Mouse (Mus musculus) midbrain, embryonic 13.5 days (tissue): ENCODE results near the gene Tmtc4. TPM values are rescaled to one million over a fixed set of nuclear protein-coding genes. Genes with fewer than 3 reads are reported as not detected.

Experiments used
- ATAC-seq: fragments of 200-750 bp; cut with Nextera tagmentation; 2 replicates; pipeline ENCODE4 v1.8.0; 2017; ENCODE audit warnings: mild to moderate bottlenecking, moderate TSS enrichment, moderate library complexity
- H3K27ac ChIP-seq: fragments of 300-500 bp; sonication (generic); 2 replicates; pipeline ENCODE4 v1.5.1; 2015; ENCODE audit warnings: inconsistent platforms, mild to moderate bottlenecking, moderate library complexity
- H3K27me3 ChIP-seq: fragments of 300-500 bp; sonication (generic); 2 replicates; pipeline ENCODE4 v1.6.1; 2015; ENCODE audit warnings: mild to moderate bottlenecking, inconsistent platforms
- H3K36me3 ChIP-seq: fragments of 300-500 bp; sonication (generic); 2 replicates; pipeline ENCODE4 v1.6.1; 2015; ENCODE audit warnings: mild to moderate bottlenecking, inconsistent platforms
- H3K4me1 ChIP-seq: fragments of 300-500 bp; sonication (generic); replicated peaks from 2 replicates; pipeline ENCODE4 v1.6.1; 2015; ENCODE audit warnings: inconsistent platforms
- H3K4me2 ChIP-seq: fragments of 300-500 bp; sonication (generic); replicated peaks from 2 replicates; pipeline ENCODE4 v1.6.1; 2015; ENCODE audit warnings: moderate library complexity, mild to moderate bottlenecking, inconsistent platforms
- H3K4me3 ChIP-seq: fragments of 300-500 bp; sonication (generic); replicated peaks from 2 replicates; pipeline ENCODE4 v1.5.1; 2015; ENCODE audit warnings: mild to moderate bottlenecking, inconsistent platforms
- H3K9ac ChIP-seq: fragments of 300-500 bp; sonication (generic); replicated peaks from 2 replicates; pipeline ENCODE4 v1.6.1; 2015; ENCODE audit warnings: mild to moderate bottlenecking, inconsistent platforms
- H3K9me3 ChIP-seq: fragments of 300-500 bp; sonication (generic); 2 replicates; pipeline ENCODE4 v1.6.1; 2016; ENCODE audit warnings: mild to moderate bottlenecking, inconsistent platforms
- WGBS: fragments of 180-500 bp; shearing (Covaris S2); methylation state at CpG from one replicate; pipeline ENCODE4 v1.1.7; 2015; 5-methylcytosine and 5-hydroxymethylcytosine counted together
- polyA plus RNA-seq: library from polyadenylated mRNA; unstranded; fragments of >200 nt; fragmentation: Nextera tagmentation; extraction: Ambion mirVana; gene quantifications from 2 replicates; pipeline ENCODE4 v1.2.1, GENCODE M21; 2015

Tmtc4 gene
- polyA plus RNA-seq, 1 experiment from 2014 or later: 48.1 TPM

DNA sequence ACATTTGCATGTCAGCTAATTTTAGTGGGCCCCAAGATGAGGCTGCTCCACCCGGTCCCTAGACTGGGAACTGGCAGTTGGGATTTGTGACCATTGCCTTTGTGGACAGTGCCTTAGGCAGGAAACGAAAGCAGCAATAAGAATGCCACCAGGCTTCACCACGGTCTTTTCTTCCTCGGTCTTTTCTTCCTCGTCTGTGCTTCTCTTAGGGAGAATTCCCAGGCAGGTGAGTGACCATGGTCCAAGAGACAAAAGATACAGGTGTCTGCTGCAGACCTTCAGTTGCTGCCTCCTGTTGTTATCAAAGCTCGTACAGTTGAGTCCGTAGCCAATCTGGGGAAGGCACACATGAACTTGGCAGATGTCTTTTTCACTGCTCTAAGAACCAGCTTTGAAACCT lies 103.5 kb downstream of the Tmtc4 start:
- no peak overlapping the region for H3K27ac ChIP-seq
- no peaks in the 10 kb centered on the region for H3K9me3 ChIP-seq
- 72% methylated on average over 7 of the region's 7 CpGs for WGBS
- H3K9ac ChIP-seq: no peak overlapping the region
- peaks cover 6% of the 10 kb centered on the region; the same call in 1 of the 2 replicates for H3K27me3 ChIP-seq
- peaks cover 47% of the 10 kb centered on the region for H3K4me1 ChIP-seq
- no peak overlapping the region for H3K4me2 ChIP-seq
- no peaks in the 10 kb centered on the region for H3K36me3 ChIP-seq
- H3K4me3 ChIP-seq: no peak overlapping the region
- ATAC-seq: no peak

DNA sequence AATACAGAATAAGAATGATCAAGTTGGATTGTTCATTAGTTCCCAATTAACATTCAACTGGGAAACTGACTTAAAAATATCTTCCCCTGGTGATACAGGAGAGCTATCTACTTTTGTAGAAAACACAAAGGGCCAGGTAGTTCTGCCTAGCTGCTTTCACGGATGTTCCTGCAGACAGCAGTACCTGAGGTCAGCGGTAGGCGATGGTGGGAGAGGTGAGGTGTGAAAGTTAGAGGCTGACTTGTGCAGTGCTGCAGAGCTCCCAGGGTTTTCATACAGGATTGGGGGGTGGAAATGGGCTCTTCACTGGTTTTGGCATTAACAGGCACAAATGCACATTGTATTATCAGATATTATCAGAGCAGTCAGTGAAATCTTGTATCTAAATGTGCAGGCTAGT lies 106.0 kb downstream of the Tmtc4 start:
- Histone ChIP-seq H3K9me3 (no peaks in the 10 kb centered on the region), H3K9ac (no peak overlapping the region), H3K27me3 (peaks cover 11% of the 10 kb centered on the region; the same call in 1 of the 2 replicates), H3K4me2 (no peak overlapping the region), H3K36me3 (no peaks in the 10 kb centered on the region), H3K4me3 (no peak overlapping the region), H3K27ac (no peak overlapping the region), H3K4me1 (peaks cover 35% of the 10 kb centered on the region)
- 91% methylated on average over 3 of the region's 3 CpGs for WGBS
- ATAC-seq: no peak

DNA sequence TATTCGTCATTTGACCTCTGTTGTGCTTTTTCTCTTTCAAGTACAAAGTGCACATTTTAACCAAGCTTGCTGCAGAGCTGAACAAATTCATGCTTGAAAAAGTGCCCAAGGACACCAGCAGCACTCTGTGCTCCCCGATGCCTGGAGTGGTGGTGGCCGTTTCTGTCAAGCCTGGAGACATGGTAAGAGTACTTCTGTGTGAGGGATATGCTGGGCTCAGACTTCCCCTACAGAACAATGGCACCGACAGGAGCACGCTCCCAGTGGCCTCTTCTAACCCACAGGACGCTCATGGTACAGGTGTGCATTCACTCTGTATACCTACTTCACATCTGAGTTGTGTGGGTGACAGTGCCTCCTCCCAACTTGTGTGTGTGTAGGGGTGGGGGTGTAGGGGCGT lies 107.1 kb downstream of the Tmtc4 start:
- Histone ChIP-seq H3K9ac (no peak overlapping the region), H3K27me3 (peaks cover 11% of the 10 kb centered on the region; the same call in 1 of the 2 replicates), H3K4me2 (no peak overlapping the region), H3K4me1 (peaks cover 35% of the 10 kb centered on the region), H3K36me3 (no peaks in the 10 kb centered on the region), H3K27ac (no peak overlapping the region), H3K9me3 (no peaks in the 10 kb centered on the region), H3K4me3 (no peak overlapping the region)
- ATAC-seq: peak; percentile 15; the same call in 1 of the 2 replicates
- 71% methylated on average over 7 of the region's 7 CpGs for WGBS

DNA sequence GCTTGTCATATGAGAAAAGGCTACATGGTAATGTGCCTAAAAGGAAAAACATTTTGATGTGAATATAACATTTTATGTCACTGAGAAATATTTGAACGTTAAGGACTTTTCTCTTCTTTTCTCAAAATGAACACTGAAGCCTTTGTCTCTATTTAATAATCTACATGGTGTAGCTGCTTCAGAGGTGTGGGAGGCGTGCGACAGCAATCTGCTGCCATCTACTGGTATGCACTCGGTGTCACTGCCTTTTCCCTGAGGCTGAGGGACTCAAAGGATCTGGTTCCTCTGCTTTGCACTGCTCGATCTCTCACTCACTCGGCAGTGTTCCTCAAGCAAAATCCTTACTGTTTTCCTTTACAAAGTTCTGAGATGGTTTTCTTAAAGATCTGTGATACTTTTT lies 107.7 kb downstream of the Tmtc4 start:
- Histone ChIP-seq H3K4me1 (peaks cover 34% of the 10 kb centered on the region), H3K4me3 (no peak overlapping the region), H3K27ac (peak overlapping the region; percentile 66; the same call in 1 of the 2 replicates), H3K36me3 (no peaks in the 10 kb centered on the region), H3K9me3 (no peaks in the 10 kb centered on the region), H3K4me2 (no peak overlapping the region), H3K27me3 (peaks cover 11% of the 10 kb centered on the region; the same call in 1 of the 2 replicates), H3K9ac (no peak overlapping the region)
- ATAC-seq: peak; percentile 94
- WGBS: 1% methylated on average over 6 of the region's 6 CpGs

DNA sequence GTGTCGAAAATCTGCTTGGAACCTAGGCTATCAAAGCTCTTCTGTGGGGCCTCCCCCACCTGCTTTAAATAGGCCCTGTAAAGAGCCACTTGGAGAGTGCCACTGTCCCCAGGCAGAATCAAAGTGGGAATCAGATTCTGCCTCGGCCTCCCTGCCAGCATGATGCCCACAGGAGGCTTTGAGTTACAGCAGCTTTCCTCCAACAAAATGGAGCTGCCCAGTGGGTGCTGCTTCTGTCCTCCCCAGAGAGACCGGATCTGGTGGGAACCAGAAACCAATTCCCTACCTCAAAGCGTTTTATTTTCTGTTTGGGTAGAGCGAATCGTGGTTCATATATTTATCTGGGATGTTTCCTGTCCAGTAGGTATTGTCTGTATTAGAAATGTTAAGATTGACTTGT lies 108.2 kb downstream of the Tmtc4 start:
- Histone ChIP-seq H3K36me3 (no peaks in the 10 kb centered on the region), H3K27me3 (peaks cover 16% of the 10 kb centered on the region), H3K9ac (no peak overlapping the region; the same call in 1 of the 2 replicates), H3K4me3 (no peak overlapping the region), H3K27ac (peak overlapping the region; percentile 66), H3K4me1 (peaks cover 34% of the 10 kb centered on the region), H3K4me2 (no peak overlapping the region), H3K9me3 (no peaks in the 10 kb centered on the region)
- peak; percentile 28 for ATAC-seq
- 40% methylated on average over 6 of the region's 6 CpGs for WGBS

DNA sequence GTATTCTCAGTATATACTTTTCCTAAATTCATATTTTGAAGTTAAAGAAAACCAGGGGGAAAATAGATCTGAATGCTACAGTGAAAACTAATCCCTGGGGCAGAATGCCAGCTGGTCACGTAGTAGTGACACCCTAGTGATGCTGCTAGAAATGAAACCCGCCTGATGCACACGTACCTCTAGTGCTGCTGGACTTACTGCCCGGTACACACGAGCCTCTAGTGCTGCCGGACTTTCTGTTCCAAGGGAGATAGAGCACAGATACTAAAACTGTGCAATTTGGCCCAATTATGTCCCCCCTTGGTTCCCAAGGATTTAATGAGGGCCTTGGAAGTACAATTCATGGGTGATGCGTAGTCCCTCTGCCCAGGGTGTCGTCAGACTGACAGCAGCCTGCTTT lies 108.8 kb downstream of the Tmtc4 start:
- Histone ChIP-seq H3K4me3 (no peak overlapping the region), H3K9ac (no peak overlapping the region; the same call in 1 of the 2 replicates), H3K4me2 (no peak overlapping the region), H3K27ac (peak overlapping the region; percentile 66; the same call in 1 of the 2 replicates), H3K27me3 (peaks cover 18% of the 10 kb centered on the region), H3K4me1 (peaks cover 34% of the 10 kb centered on the region), H3K36me3 (no peaks in the 10 kb centered on the region), H3K9me3 (no peaks in the 10 kb centered on the region)
- 56% methylated on average over 8 of the region's 8 CpGs for WGBS
- peak; percentile 35; the same call in 1 of the 2 replicates for ATAC-seq

DNA sequence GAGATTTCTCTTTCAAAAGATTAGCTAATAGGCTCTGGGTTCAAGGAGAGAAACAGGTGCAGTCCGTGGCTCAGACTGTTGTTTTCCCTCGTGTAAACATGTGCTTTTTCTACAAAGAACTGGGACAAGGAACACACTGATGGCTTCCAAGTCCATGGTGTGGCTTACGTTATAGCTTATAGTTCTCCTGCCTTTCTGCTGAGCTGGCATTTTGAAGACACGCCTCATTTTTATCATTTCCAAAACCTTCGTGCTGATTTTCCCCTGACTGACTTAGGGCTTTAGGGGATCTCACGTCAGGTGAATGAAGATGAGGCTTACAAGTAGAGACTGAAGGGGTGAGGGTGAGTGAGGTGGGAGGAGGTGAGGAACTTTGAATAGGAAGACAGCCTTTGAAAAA lies 111.2 kb downstream of the Tmtc4 start:
- Histone ChIP-seq H3K4me2 (no peak overlapping the region), H3K9ac (no peak overlapping the region), H3K27ac (no peak overlapping the region), H3K9me3 (no peaks in the 10 kb centered on the region), H3K4me3 (no peak overlapping the region), H3K4me1 (peaks cover 37% of the 10 kb centered on the region), H3K36me3 (no peaks in the 10 kb centered on the region), H3K27me3 (peaks cover 19% of the 10 kb centered on the region)
- ATAC-seq: no peak
- 84% methylated on average over 6 of the region's 6 CpGs for WGBS

DNA sequence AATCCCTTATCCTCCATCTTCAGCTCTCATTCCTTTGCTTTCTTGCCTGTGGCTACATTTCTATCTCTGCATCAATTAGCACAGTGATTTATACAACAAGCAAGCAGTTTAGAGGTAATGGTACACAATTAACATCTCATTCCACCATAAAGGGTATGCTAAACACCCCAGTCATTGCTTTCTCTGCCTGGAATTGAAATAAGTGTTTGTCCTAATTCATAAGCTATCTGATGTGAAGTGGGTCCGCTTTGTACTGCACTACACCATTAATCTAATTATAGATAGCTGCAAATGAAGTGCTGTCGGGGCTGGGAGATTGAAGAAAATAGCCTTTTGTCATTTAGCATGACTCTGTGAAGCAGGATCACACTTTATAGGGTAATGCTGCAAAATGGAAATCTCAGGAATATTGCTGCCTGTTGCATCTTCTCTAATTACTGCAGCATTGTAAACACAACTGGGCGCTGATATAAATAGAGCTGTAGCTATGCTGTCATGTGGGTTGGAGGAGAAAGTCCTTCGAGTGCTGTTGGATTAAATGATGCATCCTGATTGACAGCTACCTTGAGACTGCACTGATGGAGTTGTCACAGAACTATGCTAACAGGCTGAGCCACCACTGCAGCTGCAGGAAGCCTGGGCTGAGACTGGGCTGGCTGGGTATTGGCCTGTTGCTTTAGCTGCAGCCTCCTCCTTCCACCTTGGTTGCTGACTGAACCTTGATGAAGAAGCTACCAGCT lies 111.8 kb downstream of the Tmtc4 start:
- H3K27me3 ChIP-seq: peaks cover 19% of the 10 kb centered on the region
- peak; percentile 34 for ATAC-seq
- WGBS: 36% methylated on average over 4 of the region's 4 CpGs
- H3K36me3 ChIP-seq: no peaks in the 10 kb centered on the region
- H3K9me3 ChIP-seq: no peaks in the 10 kb centered on the region
- no peak overlapping the region for H3K4me2 ChIP-seq
- H3K27ac ChIP-seq: no peak overlapping the region
- H3K4me3 ChIP-seq: no peak overlapping the region
- no peak overlapping the region for H3K9ac ChIP-seq
- peaks cover 37% of the 10 kb centered on the region for H3K4me1 ChIP-seq

DNA sequence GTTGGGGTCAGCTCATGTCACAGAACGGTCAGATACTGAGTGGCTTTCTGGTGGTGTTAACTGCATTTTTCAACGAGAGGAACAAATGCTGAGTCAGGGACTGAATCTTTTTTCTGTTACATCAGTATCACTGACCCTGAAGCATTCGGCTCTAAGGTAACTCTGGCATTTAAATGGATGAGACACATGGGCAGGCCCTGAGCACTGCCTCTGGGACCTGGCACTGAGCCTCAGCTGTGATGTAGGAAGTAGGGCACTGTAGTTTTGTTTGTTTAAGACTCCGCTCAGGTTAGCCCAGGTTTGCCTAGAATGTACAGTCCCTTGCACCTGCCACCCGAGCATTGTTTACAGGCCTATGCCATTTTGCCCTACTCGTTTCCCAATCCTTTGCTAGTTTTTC lies 114.0 kb downstream of the Tmtc4 start:
- WGBS: 82% methylated on average over 6 of the region's 6 CpGs
- peaks cover 11% of the 10 kb centered on the region for H3K27me3 ChIP-seq
- H3K4me1 ChIP-seq: peaks cover 24% of the 10 kb centered on the region
- no peak overlapping the region for H3K4me2 ChIP-seq
- no peaks in the 10 kb centered on the region for H3K36me3 ChIP-seq
- no peak overlapping the region for H3K4me3 ChIP-seq
- H3K9me3 ChIP-seq: no peaks in the 10 kb centered on the region
- no peak for ATAC-seq
- no peak overlapping the region for H3K9ac ChIP-seq
- no peak overlapping the region for H3K27ac ChIP-seq

Other genes starting within 250 kb of the Tmtc4 start
- 4.7 and 5.9 TPM in 2 replicates for gene Ggact, start 70.3 kb downstream of the Tmtc4 start, polyA plus RNA-seq